Mouse (Mus musculus) embryonic fibroblast, embryonic 13.5 days (primary cell): ENCODE results near the gene Tor3a.

ENCODE experiments used
- CTCF ChIP-seq: IDR thresholded peaks from 2 replicates; pipeline ENCODE4 v1.5.1; 2011; ENCODE audit warnings: mild to moderate bottlenecking, control low read depth, low read length, moderate library complexity, borderline replicate concordance; ENCODE audit not compliant: insufficient read depth
- POLR2A ChIP-seq: IDR thresholded peaks from 2 replicates; pipeline ENCODE4 v1.6.1; 2011; ENCODE audit warnings: low read depth, mild to moderate bottlenecking, control low read depth, low read length, moderate library complexity

- no peak for TF ChIP-seq POLR2A
- TF ChIP-seq CTCF, result no peak
Measured at GRCm38 (mm10) chr1:156644780-156645523, 29.2 kb downstream of the Tor3a start.
